Mouse (Mus musculus) C2C12 (cell line): ENCODE data around the gene Atad5. TPM values are rescaled to one million over a fixed set of nuclear protein-coding genes. Genes with fewer than 3 reads are reported as not detected.

Experiments
- H3K27me3 ChIP-seq: one replicate; pipeline ENCODE4 v1.6.1; 2011; ENCODE audit not compliant: control insufficient read depth, insufficient read depth, insufficient read length
- H3K36me3 ChIP-seq: one replicate; pipeline ENCODE4 v1.6.1; 2011; ENCODE audit not compliant: control insufficient read depth, insufficient read depth
- H3K4me3 ChIP-seq: one replicate; pipeline ENCODE4 v1.5.1; 2011; ENCODE audit warnings: mild to moderate bottlenecking, control low read depth; ENCODE audit not compliant: poor library complexity, insufficient read depth, severe bottlenecking
- H3K79me2 ChIP-seq: one replicate; pipeline ENCODE4 v1.6.1; 2011; ENCODE audit not compliant: control insufficient read depth, insufficient read depth
- H3K79me3 ChIP-seq: one replicate; pipeline ENCODE4 v1.6.1; 2011; ENCODE audit warnings: low read depth, control low read depth
- H3ac ChIP-seq: one replicate; pipeline ENCODE3; 2011; ENCODE audit warnings: low read depth; ENCODE audit not compliant: control insufficient read depth, insufficient read length
- CEBPB ChIP-seq: IDR thresholded peaks from one replicate; pipeline ENCODE4 v1.6.1; 2011; ENCODE audit warnings: low read depth, mild to moderate bottlenecking, control low read depth, moderate library complexity
- CTCF ChIP-seq: IDR thresholded peaks from one replicate; pipeline ENCODE4 v1.5.1; 2011; ENCODE audit not compliant: control insufficient read depth, insufficient read depth, insufficient read length
- FOSL1 ChIP-seq: IDR thresholded peaks from one replicate; pipeline ENCODE4 v1.8.0; 2011; ENCODE audit warnings: mild to moderate bottlenecking, low read length; ENCODE audit not compliant: poor library complexity, insufficient read depth, severe bottlenecking
- MAX ChIP-seq: IDR thresholded peaks from one replicate; pipeline ENCODE4 v1.6.1; 2011; ENCODE audit warnings: mild to moderate bottlenecking, control low read depth
- MYOD1 ChIP-seq: IDR thresholded peaks from one replicate; pipeline ENCODE4 v1.6.1; 2011; ENCODE audit warnings: low read depth; ENCODE audit not compliant: control insufficient read depth, insufficient read length
- MYOG ChIP-seq: IDR thresholded peaks from one replicate; pipeline ENCODE4 v1.6.1; 2011; ENCODE audit not compliant: control insufficient read depth, insufficient read length; ENCODE audit errors: extremely low read depth
- USF1 ChIP-seq: IDR thresholded peaks from one replicate; pipeline ENCODE4 v1.6.1; 2011; ENCODE audit warnings: low read depth, mild to moderate bottlenecking, control low read depth, moderate library complexity
- polyA plus RNA-seq: library from polyadenylated mRNA; unstranded; fragments of >200 nt; fragmentation: generic; extraction: Trizol; gene quantifications from one replicate; pipeline ENCODE4 v1.2.1, GENCODE M21; 2012; ENCODE audit warnings: missing spikeins

Atad5 gene
- polyA plus RNA-seq, 1 experiment: 1.9 TPM

DNA sequence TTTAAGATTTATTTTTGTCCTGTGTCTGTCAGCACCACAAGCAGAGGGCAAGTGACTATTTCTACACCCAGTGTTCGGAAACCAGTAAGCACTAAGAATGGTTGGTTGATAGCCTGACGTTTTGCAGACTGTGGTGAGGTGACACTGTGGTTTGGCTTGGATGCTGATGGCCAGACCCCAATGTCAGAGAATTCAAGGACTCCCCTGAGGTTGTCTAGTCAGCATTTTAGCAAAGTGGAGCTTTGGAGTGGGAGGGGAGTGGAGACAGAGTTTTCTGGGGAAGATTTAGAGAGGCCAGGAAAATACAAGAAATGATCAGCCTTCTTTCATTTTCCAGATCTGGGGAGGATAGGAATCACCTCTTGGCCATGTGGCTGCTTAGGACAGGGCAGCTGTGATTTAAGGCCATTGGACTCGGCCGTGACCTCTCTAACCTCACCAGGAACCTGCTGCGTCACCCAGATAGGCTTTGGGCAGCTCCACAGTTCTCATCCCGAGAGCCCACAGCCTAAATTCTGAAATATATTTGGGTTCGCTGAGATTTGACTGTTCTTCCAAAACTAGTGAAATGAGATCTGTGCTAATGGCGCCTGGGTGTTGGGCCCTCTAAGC is 60.3 kb downstream of the Atad5 start:
- no peak overlapping the region for H3K4me3 ChIP-seq

DNA sequence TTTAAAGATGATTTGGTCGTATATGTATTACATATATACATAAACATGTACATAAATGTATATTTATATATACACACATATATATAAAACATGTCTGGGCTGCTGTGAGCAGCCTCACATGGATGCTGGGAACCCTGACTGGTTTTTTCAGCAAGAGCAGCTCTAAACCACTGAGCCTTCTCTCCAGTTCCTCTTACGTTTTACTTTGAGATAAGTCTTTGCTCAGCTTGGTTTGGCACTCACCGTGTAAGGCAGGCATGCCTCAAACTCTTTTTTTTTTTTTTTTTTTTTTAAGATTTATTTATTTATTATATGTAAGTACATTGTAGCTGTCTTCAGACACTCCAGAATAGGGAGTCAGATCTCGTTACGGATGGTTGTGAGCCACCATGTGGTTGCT is 61.4 kb downstream of the Atad5 start:
- Histone ChIP-seq H3K4me3 (no peak overlapping the region), H3K79me3 (no peaks in the 10 kb centered on the region), H3K79me2 (no peaks in the 10 kb centered on the region), H3K36me3 (no peaks in the 10 kb centered on the region), H3ac (no peak overlapping the region), H3K27me3 (no peaks in the 10 kb centered on the region)
- TF ChIP-seq FOSL1 (no peak), USF1 (no peak), CEBPB (no peak), MYOG (no peak), CTCF (no peak), MYOD1 (no peak), MAX (no peak)

More for the DNA sequence above, 60.3 kb downstream of the Atad5 start:
- TF ChIP-seq USF1: no peak
- Histone ChIP-seq H3K79me2 (no peaks in the 10 kb centered on the region), H3K36me3 (no peaks in the 10 kb centered on the region), H3ac (no peak overlapping the region), H3K27me3 (no peaks in the 10 kb centered on the region), H3K79me3 (no peaks in the 10 kb centered on the region)

DNA sequence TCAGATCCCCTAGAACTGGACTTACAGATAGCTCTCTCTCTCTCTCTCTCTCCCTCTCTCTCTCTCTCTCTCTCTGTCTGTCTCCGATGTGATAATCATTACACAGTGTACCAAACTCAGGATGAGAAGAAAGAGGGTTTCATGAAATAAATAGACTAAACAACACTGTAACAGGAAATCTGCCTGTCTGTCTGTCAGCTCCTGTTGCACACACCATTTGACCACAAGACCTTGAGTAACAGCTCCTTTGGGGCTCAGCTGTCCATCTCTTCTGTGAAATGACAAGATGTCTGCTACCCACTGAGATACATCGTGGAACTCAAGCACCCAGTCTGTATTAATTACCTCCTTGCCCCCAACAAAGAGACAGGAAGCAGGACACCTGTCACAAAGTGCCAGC is 62.3 kb downstream of the Atad5 start:
- Histone ChIP-seq H3K79me3 (no peaks in the 10 kb centered on the region), H3K79me2 (no peaks in the 10 kb centered on the region), H3ac (no peak overlapping the region), H3K27me3 (no peaks in the 10 kb centered on the region), H3K4me3 (no peak overlapping the region), H3K36me3 (no peaks in the 10 kb centered on the region)
- TF ChIP-seq USF1: no peak
- TF ChIP-seq MYOD1: no peak
- TF ChIP-seq CEBPB: no peak

DNA sequence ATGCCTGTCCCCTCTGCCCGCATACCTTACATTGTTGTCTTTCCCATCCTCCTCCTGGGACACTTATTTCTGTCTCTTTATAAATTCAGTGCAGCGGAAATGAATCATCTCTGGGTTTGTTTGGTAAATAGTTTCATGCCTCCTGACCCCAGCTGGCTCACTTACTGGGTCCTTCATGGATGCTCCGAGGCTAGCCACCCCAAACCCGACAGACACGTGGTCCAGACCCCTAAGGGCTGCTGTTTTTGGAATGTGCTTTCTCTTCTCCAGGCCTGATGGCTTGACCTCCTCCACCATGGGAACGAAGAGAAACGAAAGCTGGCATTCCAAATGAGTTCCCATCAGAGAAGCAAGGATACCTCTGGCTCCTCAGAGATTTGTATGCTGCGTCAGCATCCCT is 63.2 kb downstream of the Atad5 start:
- Histone ChIP-seq H3K4me3 (no peak overlapping the region), H3K27me3 (no peaks in the 10 kb centered on the region), H3K79me3 (no peaks in the 10 kb centered on the region), H3K36me3 (no peaks in the 10 kb centered on the region), H3ac (no peak overlapping the region), H3K79me2 (no peaks in the 10 kb centered on the region)
- TF ChIP-seq USF1 (peak; percentile 25), MAX (no peak)

DNA sequence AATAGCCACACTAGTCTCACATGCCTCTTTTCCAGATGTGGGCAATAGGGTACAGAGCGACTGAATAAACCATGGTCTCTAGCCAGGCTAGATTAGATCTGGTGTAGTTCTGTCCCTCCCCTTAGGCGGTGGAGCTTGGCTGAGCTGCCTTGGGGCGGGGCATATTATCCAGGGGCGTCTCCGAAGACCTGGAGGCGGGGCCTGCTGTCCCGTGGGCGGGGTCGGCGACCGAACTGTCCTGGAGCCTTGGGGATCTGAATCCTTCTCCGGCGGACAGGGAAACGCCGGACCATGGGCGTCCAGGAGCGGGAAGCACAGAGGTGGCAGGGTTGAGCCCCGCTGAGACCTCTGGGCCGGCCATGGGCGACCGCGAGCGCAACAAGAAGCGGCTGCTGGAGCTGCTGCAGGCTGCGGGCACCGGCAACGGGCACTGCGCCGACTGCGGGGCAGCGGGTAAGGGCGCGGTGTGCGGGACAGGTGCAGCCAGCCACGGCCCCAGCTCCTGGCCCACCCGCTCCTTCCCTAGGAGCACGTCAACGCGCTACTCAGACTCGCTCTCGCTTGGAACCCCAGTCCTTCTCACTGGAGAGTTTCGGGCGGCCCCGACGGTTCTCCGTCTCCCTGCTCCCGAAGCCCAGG is 64.8 kb downstream of the Atad5 start, which contains the start of gene Adap2:
Adap2 (plus strand) TSS at position 249 of the 639 bp plus-strand sequence.
- no peak for TF ChIP-seq USF1
- TF ChIP-seq MYOD1: no peak
- no peak for TF ChIP-seq CEBPB
- TF ChIP-seq FOSL1: no peak
- TF ChIP-seq MAX: no peak
- TF ChIP-seq MYOG: no peak
- TF ChIP-seq CTCF: no peak
- Histone ChIP-seq H3K79me3 (no peaks in the 10 kb centered on the region), H3ac (no peak within 1 kb of the TSS), H3K4me3 (no peak within 1 kb of the TSS), H3K27me3 (no peaks in the 10 kb centered on the region), H3K79me2 (no peaks in the 10 kb centered on the region), H3K36me3 (no peaks in the 10 kb centered on the region)

DNA sequence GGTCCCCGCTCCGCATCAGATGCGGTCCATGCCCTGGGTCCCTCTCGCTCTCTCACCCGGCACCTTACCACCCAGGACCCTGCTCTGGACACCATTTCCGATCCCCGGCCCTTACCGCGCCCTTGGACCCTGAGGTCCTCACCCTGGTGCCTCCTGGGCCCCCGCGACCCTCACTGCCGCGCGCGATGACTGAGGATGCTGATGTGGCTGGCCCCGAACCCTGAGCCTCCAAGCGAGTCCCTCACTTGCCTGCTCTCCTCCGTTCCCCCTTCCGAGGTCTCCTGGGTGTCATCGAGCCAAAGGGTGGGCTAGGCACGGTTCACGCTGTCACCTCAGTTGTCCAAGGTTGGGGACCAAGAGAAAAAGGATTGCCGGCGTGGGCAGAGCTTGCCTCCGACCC is 65.3 kb downstream of the Atad5 start:
- Histone ChIP-seq H3K79me3 (no peaks in the 10 kb centered on the region), H3K36me3 (no peaks in the 10 kb centered on the region), H3K79me2 (no peaks in the 10 kb centered on the region), H3ac (no peak overlapping the region), H3K27me3 (no peaks in the 10 kb centered on the region), H3K4me3 (no peak overlapping the region)
- TF ChIP-seq CTCF (no peak), MAX (no peak), MYOG (no peak), FOSL1 (no peak), MYOD1 (no peak), USF1 (no peak), CEBPB (no peak)
